Comparison of ENCODE assay signal across 19 mouse cellular contexts in genomic region chr7:27757048-27757375, GRCm38 (mm10). TPM values are rescaled to one million over a fixed set of nuclear protein-coding genes. Genes with fewer than 3 reads are reported as not detected.
A peak's percentile ranks its signal among the peaks of the same experiment; 100 is the strongest.
DNase-seq lines count a peak whose midpoint lies in the region; ATAC-seq and TF ChIP-seq lines count a peak whose summit lies in the region.
"Had no signal": no experiment of that assay in that cellular context is flagged by ENCODE, and none has a peak within 500 bp of the region (broad histone marks: within the 10 kb centered on the region; RNA-seq: fewer than 3 reads in every experiment).

No protein-coding gene starts in this region.

- H3K4me3 ChIP-seq in cortical plate, adult 2 months (ENCODE audit: insufficient read depth, low read length), result no peak overlapping the region
- no peak overlapping the region for H3K4me3 ChIP-seq in forebrain, embryonic 14.5 days (ENCODE audit: low read depth, low read length)
- H3K4me3 ChIP-seq in hindbrain, postnatal 0 days (ENCODE audit: low read length), result no peak overlapping the region
- no peak overlapping the region for H3K4me3 ChIP-seq in midbrain, postnatal 0 days (ENCODE audit: low read depth, low read length)
- H3K4me3 ChIP-seq in stomach, postnatal 0 days (ENCODE audit: low read depth, low read length), result no peak overlapping the region
- H3K4me3 ChIP-seq: embryonic facial prominence, embryonic 13.5 days; heart, embryonic 10.5 days; liver, embryonic 13.5 days; megakaryocyte, embryonic 14.5 days had no signal

- TF ChIP-seq EP300 in stomach, postnatal 0 days (optimal IDR thresholded peaks at IDR 0.05), result no peak

- DNase-seq in forebrain, embryonic 14.5 days (ENCODE audit: low spot score), result no peak
- DNase-seq in hindbrain, postnatal 0 days (ENCODE audit: low spot score), result no peak
- DNase-seq in midbrain, postnatal 0 days (ENCODE audit: low spot score), result no peak
- DNase-seq in thymus, postnatal 0 days (ENCODE audit: low spot score), result no peak
- DNase-seq in ovary, postnatal 10 days (ENCODE audit: low spot score), result no peak
- DNase-seq in stomach, postnatal 0 days (ENCODE audit: low spot score), result no peak
- DNase-seq in spleen, postnatal 14 days (ENCODE audit: low spot score in 2 of 2), result no peak
- DNase-seq: adrenal gland, postnatal 25 days; cerebellum, postnatal 25 days; gastrocnemius, postnatal 25 days; kidney, postnatal 14 days; left cerebral cortex, postnatal 4 days; liver, embryonic 13.5 days; thymus, postnatal 4 days had no signal

- TF ChIP-seq POLR2A in cortical plate, adult 2 months (IDR thresholded peaks at IDR 0.05; ENCODE audit: extremely low read depth, insufficient read depth, low read length), result no peak

- H3K27ac ChIP-seq in cortical plate, adult 2 months (ENCODE audit: insufficient read depth, low read length), result 0 out of 2 replicates have a peak overlapping the region, but pooled peaks have one; percentile 21
- peak overlapping the region; percentile 65 for H3K27ac ChIP-seq in forebrain, embryonic 14.5 days (ENCODE audit: low read depth, low read length)
- H3K27ac ChIP-seq in hindbrain, postnatal 0 days, result peak overlapping the region; percentile 41; the same call in 1 of the 2 replicates
- H3K27ac ChIP-seq in midbrain, postnatal 0 days (ENCODE audit: low read depth, low read length), result 0 out of 2 replicates have a peak overlapping the region, but pooled peaks have one; percentile 44
- H3K27ac ChIP-seq in stomach, postnatal 0 days (replicated peaks), result no peak overlapping the region
- H3K27ac ChIP-seq: embryonic facial prominence, embryonic 13.5 days; heart, embryonic 10.5 days; liver, embryonic 13.5 days had no signal

- H3K9ac ChIP-seq in forebrain, embryonic 14.5 days (ENCODE audit: low read length), result no peak overlapping the region
- no peak overlapping the region for H3K9ac ChIP-seq in hindbrain, postnatal 0 days (replicated peaks; ENCODE audit: low read length)
- no peak overlapping the region for H3K9ac ChIP-seq in midbrain, postnatal 0 days (replicated peaks; ENCODE audit: low read length, poor library complexity, severe bottlenecking)
- no peak overlapping the region for H3K9ac ChIP-seq in stomach, postnatal 0 days (ENCODE audit: low read length)
- H3K9ac ChIP-seq: embryonic facial prominence, embryonic 13.5 days; liver, embryonic 13.5 days had no signal

- no peaks in the 10 kb centered on the region for H3K9me3 ChIP-seq in forebrain, embryonic 14.5 days (replicated peaks; ENCODE audit: control insufficient read depth, low read length)
- H3K9me3 ChIP-seq in hindbrain, postnatal 0 days (ENCODE audit: low read length), result no peaks in the 10 kb centered on the region
- no peaks in the 10 kb centered on the region for H3K9me3 ChIP-seq in midbrain, postnatal 0 days (ENCODE audit: low read length)
- H3K9me3 ChIP-seq in stomach, postnatal 0 days (ENCODE audit: control insufficient read depth, low read length), result no peaks in the 10 kb centered on the region
- H3K9me3 ChIP-seq: embryonic facial prominence, embryonic 13.5 days; heart, embryonic 10.5 days had no signal

- peaks cover 5% of the 10 kb centered on the region for H3K4me1 ChIP-seq in cortical plate, adult 2 months (ENCODE audit: control insufficient read depth, insufficient read depth, low read length)
- H3K4me1 ChIP-seq in forebrain, embryonic 14.5 days (ENCODE audit: control insufficient read depth, insufficient read depth, low read length), result peaks cover 10% of the 10 kb centered on the region
- H3K4me1 ChIP-seq in hindbrain, postnatal 0 days (ENCODE audit: insufficient read depth, low read length), result no peaks in the 10 kb centered on the region
- no peaks in the 10 kb centered on the region for H3K4me1 ChIP-seq in midbrain, postnatal 0 days (ENCODE audit: insufficient read depth, low read length)
- H3K4me1 ChIP-seq in stomach, postnatal 0 days (replicated peaks; ENCODE audit: control insufficient read depth, insufficient read depth), result no peaks in the 10 kb centered on the region
- H3K4me1 ChIP-seq: embryonic facial prominence, embryonic 13.5 days; heart, embryonic 10.5 days; liver, embryonic 13.5 days; megakaryocyte, embryonic 14.5 days had no signal

- TF ChIP-seq CTCF in cortical plate, adult 2 months (IDR thresholded peaks at IDR 0.05; ENCODE audit: extremely low read depth, insufficient read depth, low read length), result no peak
- no peak for TF ChIP-seq CTCF in hindbrain, postnatal 0 days (IDR thresholded peaks at IDR 0.05; ENCODE audit: low read depth)
- TF ChIP-seq CTCF in midbrain, postnatal 0 days (IDR thresholded peaks at IDR 0.05), result no peak
- no peak for TF ChIP-seq CTCF in stomach, postnatal 0 days (IDR thresholded peaks at IDR 0.05; ENCODE audit: low read depth)

- H3K4me2 ChIP-seq in forebrain, embryonic 14.5 days (ENCODE audit: low read length), result no peak overlapping the region
- no peak overlapping the region for H3K4me2 ChIP-seq in hindbrain, postnatal 0 days (ENCODE audit: low read depth, low read length)
- no peak overlapping the region for H3K4me2 ChIP-seq in midbrain, postnatal 0 days (ENCODE audit: low read depth, low read length, poor library complexity, severe bottlenecking)
- H3K4me2 ChIP-seq in stomach, postnatal 0 days (replicated peaks; ENCODE audit: low read depth), result no peak overlapping the region
- H3K4me2 ChIP-seq: embryonic facial prominence, embryonic 13.5 days; liver, embryonic 13.5 days had no signal

- peak; percentile 46; the same call in 1 of the 2 replicates for ATAC-seq in forebrain, embryonic 14.5 days
- ATAC-seq in hindbrain, postnatal 0 days, result no peak
- no peak for ATAC-seq in midbrain, postnatal 0 days (ENCODE audit: low FRiP score)
- ATAC-seq in stomach, postnatal 0 days (ENCODE audit: low FRiP score, low TSS enrichment), result no peak
- ATAC-seq: intestine, postnatal 0 days had no signal

- WGBS in forebrain, embryonic 14.5 days, result 4% methylated on average over 3 of the region's 3 CpGs
- WGBS in hindbrain, postnatal 0 days, result 24% methylated on average over 3 of the region's 3 CpGs
- 11% methylated on average over 3 of the region's 3 CpGs for WGBS in midbrain, postnatal 0 days
- 77% methylated on average over 3 of the region's 3 CpGs for WGBS in stomach, postnatal 0 days

- H3K27me3 ChIP-seq in forebrain, embryonic 14.5 days (replicated peaks; ENCODE audit: control insufficient read depth, insufficient read depth, low read length), result no peaks in the 10 kb centered on the region
- H3K27me3 ChIP-seq in hindbrain, postnatal 0 days (ENCODE audit: insufficient read depth, low read length), result no peaks in the 10 kb centered on the region
- no peaks in the 10 kb centered on the region for H3K27me3 ChIP-seq in midbrain, postnatal 0 days (ENCODE audit: insufficient read depth, low read length)
- H3K27me3 ChIP-seq in stomach, postnatal 0 days (ENCODE audit: control insufficient read depth, insufficient read depth, low read length), result no peaks in the 10 kb centered on the region
- H3K27me3 ChIP-seq: embryonic facial prominence, embryonic 13.5 days; liver, embryonic 13.5 days; megakaryocyte, embryonic 14.5 days had no signal

- no peaks in the 10 kb centered on the region for H3K36me3 ChIP-seq in forebrain, embryonic 14.5 days (ENCODE audit: control insufficient read depth, insufficient read depth, low read length)
- H3K36me3 ChIP-seq in hindbrain, postnatal 0 days (ENCODE audit: insufficient read depth, low read length), result no peaks in the 10 kb centered on the region
- 0 out of 2 replicates have a peak, but pooled peaks cover 3% of the 10 kb centered on the region for H3K36me3 ChIP-seq in midbrain, postnatal 0 days (ENCODE audit: insufficient read depth, low read length)
- H3K36me3 ChIP-seq in stomach, postnatal 0 days (ENCODE audit: control insufficient read depth, insufficient read depth, low read length), result no peaks in the 10 kb centered on the region
- H3K36me3 ChIP-seq: heart, embryonic 10.5 days; liver, embryonic 13.5 days had no signal

RNA-seq across cellular contexts. Expression of gene Zfp60, which starts 25.8 kb away (rescaled TPM):
- polyA plus RNA-seq in cortical plate, adult 2 months (2012; rRNA removed), result 15.9 and 17.3 TPM in 2 replicates
- 96.6 and 101 TPM in 2 replicates for polyA plus RNA-seq in forebrain, embryonic 14.5 days (2014; fragmentation: Nextera tagmentation; extraction: Ambion mirVana)
- 24.3 and 25.3 TPM in 2 replicates for total RNA-seq in hindbrain, postnatal 0 days (2014; rRNA removed)
- polyA plus RNA-seq in hindbrain, postnatal 0 days (2015; fragmentation: Nextera tagmentation; extraction: Ambion mirVana), result 35.1 and 36.0 TPM in 2 replicates
- total RNA-seq in midbrain, postnatal 0 days (2014; rRNA removed), result 32.1 and 38.6 TPM in 2 replicates
- 38.1 and 40.9 TPM in 2 replicates for polyA plus RNA-seq in midbrain, postnatal 0 days (2015; fragmentation: Nextera tagmentation; extraction: Ambion mirVana)
- 13.5 and 14.8 TPM in 2 replicates for polyA plus RNA-seq in thymus, postnatal 0 days (2015; fragmentation: Nextera tagmentation; extraction: Ambion mirVana)
- polyA plus RNA-seq in stomach, postnatal 0 days (2015; fragmentation: Nextera tagmentation; extraction: Ambion mirVana), result 8.4 and 9.3 TPM in 2 replicates

RNA-seq across cellular contexts. Expression of gene Zfp626, which starts 50.0 kb away (rescaled TPM):
- 3.9 and 4.0 TPM in 2 replicates for polyA plus RNA-seq in cortical plate, adult 2 months (2012; rRNA removed)
- 2.3 and 2.5 TPM in 2 replicates for polyA plus RNA-seq in forebrain, embryonic 14.5 days (2014; fragmentation: Nextera tagmentation; extraction: Ambion mirVana)
- total RNA-seq in hindbrain, postnatal 0 days (2014; rRNA removed), result 4.5 and 4.7 TPM in 2 replicates
- polyA plus RNA-seq in hindbrain, postnatal 0 days (2015; fragmentation: Nextera tagmentation; extraction: Ambion mirVana), result 1.1 TPM in 2 replicates
- 6.4 and 7.3 TPM in 2 replicates for total RNA-seq in midbrain, postnatal 0 days (2014; rRNA removed)
- polyA plus RNA-seq in midbrain, postnatal 0 days (2015; fragmentation: Nextera tagmentation; extraction: Ambion mirVana), result 0.81 and 0.88 TPM in 2 replicates
- polyA plus RNA-seq in thymus, postnatal 0 days (2015; fragmentation: Nextera tagmentation; extraction: Ambion mirVana), result 2.3 and 3.1 TPM in 2 replicates
- polyA plus RNA-seq in stomach, postnatal 0 days (2015; fragmentation: Nextera tagmentation; extraction: Ambion mirVana), result 1.3 and 1.6 TPM in 2 replicates
